Comparison of ENCODE assay signal across 25 mouse cellular contexts in the genomic region with DNA sequence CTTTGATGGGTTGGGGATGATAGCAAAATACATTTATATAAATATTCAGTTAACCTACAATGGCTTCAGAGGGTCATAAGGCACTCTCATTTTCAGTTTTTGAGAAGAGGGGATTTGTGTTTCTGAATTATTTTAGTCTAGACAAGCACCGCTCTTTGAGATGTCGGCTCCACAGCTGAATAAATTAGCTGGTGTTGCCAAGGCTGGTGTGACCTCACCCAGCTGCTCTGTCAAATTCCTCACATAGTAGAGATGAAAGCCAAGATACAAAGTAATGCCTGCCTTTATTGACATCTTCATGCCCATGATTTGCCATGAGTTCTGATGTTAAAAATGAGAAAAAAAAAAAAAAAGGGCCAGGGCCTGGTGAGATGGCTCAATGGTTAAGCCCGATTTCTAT.
"Had no signal": no experiment of that assay in that cellular context is flagged by ENCODE, and none has a peak within 500 bp of the region (broad histone marks: within the 10 kb centered on the region; RNA-seq: fewer than 3 reads in every experiment).

No protein-coding gene starts in this region.

- H3K4me2 ChIP-seq: heart, embryonic 12.5 days; hindbrain, embryonic 12.5 days; hindbrain, embryonic 14.5 days; intestine, embryonic 15.5 days; limb, embryonic 13.5 days; limb, embryonic 15.5 days; liver, embryonic 12.5 days had no signal

- ATAC-seq: hindbrain, embryonic 16.5 days; inflammation-experienced regulatory T-cells, adult 6 months; intestine, embryonic 15.5 days; intestine, postnatal 0 days; liver, embryonic 12.5 days had no signal

- DNase-seq: gastrocnemius, postnatal 10 days; gastrocnemius, postnatal 25 days; heart, adult 18-20 months; heart, postnatal 10 days; heart, postnatal 4 days; kidney, adult 18-20 months; kidney, adult 8-10 months; kidney, postnatal 10 days; kidney, postnatal 36 days; layer of hippocampus, adult 9-11 months; layer of hippocampus, postnatal 36 days; left cerebral cortex, postnatal 4 days had no signal

- H3K4me1 ChIP-seq: heart, embryonic 10.5 days; hindbrain, embryonic 10.5 days; hindbrain, embryonic 12.5 days; intestine, embryonic 15.5 days; limb, embryonic 13.5 days; limb, embryonic 15.5 days; liver, embryonic 12.5 days had no signal

- H3K27ac ChIP-seq: heart, embryonic 10.5 days; hindbrain, embryonic 10.5 days; hindbrain, embryonic 12.5 days; hindbrain, embryonic 14.5 days; intestine, embryonic 15.5 days; limb, embryonic 13.5 days; limb, embryonic 15.5 days; liver, embryonic 12.5 days; liver, embryonic 14.5 days had no signal

- H3K9ac ChIP-seq: heart, embryonic 12.5 days; hindbrain, embryonic 12.5 days; hindbrain, embryonic 14.5 days; intestine, embryonic 15.5 days; limb, embryonic 13.5 days; limb, embryonic 15.5 days; liver, embryonic 12.5 days; liver, embryonic 14.5 days had no signal

- H3K4me3 ChIP-seq: heart, embryonic 10.5 days; heart, embryonic 12.5 days; hindbrain, embryonic 10.5 days; hindbrain, embryonic 12.5 days; intestine, embryonic 15.5 days; limb, embryonic 13.5 days; limb, embryonic 15.5 days; liver, embryonic 12.5 days had no signal

- H3K9me3 ChIP-seq: intestine, embryonic 15.5 days; limb, embryonic 15.5 days had no signal

- H3K27me3 ChIP-seq: heart, embryonic 12.5 days; hindbrain, embryonic 12.5 days; intestine, embryonic 15.5 days; limb, embryonic 13.5 days; limb, embryonic 15.5 days; liver, embryonic 12.5 days had no signal
